Mouse (Mus musculus) cerebellum, adult 2 months (tissue): ENCODE results near the gene Cd40.

ENCODE experiments used
- CTCF ChIP-seq: fragments of 200-500 bp; IDR thresholded peaks from 2 replicates; pipeline ENCODE4 v1.5.1; 2011; ENCODE audit warnings: low read depth, mild to moderate bottlenecking, control low read depth, low read length, moderate library complexity, borderline replicate concordance; ENCODE audit not compliant: insufficient read depth
- POLR2A ChIP-seq: fragments of 200-500 bp; IDR thresholded peaks from 2 replicates; pipeline ENCODE4 v1.6.1; 2011; ENCODE audit warnings: low read length, control low read depth, borderline replicate concordance; ENCODE audit not compliant: insufficient read depth

DNA sequence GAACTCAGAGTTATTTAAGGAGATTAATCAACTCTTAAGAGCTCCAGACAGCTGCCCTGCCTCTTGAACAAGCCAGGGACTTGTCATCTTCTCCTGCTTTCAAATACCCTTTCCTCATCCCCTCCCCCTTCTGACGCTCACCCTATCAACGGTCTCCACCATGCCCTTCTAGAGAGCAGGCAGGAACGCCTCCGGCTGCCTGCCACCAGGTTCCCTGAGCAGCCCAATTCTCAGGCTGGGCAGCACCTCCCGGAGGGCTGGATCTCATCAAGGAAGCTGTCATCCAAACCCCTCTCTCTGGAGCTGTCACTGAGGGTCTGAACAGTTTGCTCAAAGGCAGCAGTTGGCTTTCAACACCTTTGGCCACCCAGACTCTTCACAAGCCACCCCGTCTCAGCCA, 45.3 kb downstream of the Cd40 start:
- no peak for TF ChIP-seq POLR2A
- TF ChIP-seq CTCF = no peak
